Mouse (Mus musculus): ENCODE measurements around the gene Stambpl1.

- TF ChIP-seq RAD21 (IDR thresholded peaks at IDR 0.05; ENCODE audit: low read depth, low read length) (no peak), GATA1 (IDR thresholded peaks at IDR 0.05; ENCODE audit: low read depth, low read length) (no peak), MXI1 (IDR thresholded peaks at IDR 0.05; ENCODE audit: low read depth, low read length) (no peak), CTCF (IDR thresholded peaks at IDR 0.05 in 2 of 3, conservative IDR thresholded peaks at IDR 0.05 in 1 of 3; ENCODE audit: control insufficient read depth in 1 of 3, insufficient read depth in 1 of 3, low read depth in 2 of 3, low read length in 3 of 3, poor library complexity in 1 of 3, severe bottlenecking in 1 of 3) (no peak), RCOR1 (IDR thresholded peaks at IDR 0.05; ENCODE audit: low read depth, low read length) (no peak)
Measured at GRCm38 (mm10) chr19:34199488-34199887, 7.5 kb downstream of the Stambpl1 start.
